7 mouse cellular contexts compared by ENCODE assay signal in the genomic region with DNA sequence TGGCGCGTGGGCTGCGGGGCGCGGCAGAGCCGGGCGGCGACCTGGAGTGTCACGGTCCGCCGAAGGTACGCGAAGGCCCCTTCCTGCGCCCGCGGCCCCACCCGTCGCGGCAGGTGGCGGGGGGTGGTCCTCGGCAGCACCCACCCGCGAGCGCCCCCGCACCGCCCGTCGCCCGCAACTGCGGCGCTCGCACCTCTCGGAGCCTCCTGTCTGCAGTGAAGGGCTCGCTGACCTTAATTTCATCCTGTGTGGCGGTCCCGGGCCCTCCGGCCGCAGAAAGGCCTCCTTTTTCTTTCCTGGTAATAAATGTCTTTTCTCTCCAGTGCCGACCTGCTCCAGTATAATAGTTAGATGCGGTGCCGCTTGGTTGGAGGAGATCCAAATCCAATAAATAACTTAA. TPM values are rescaled to one million over a fixed set of nuclear protein-coding genes. Genes with fewer than 3 reads are reported as not detected.
DNase-seq lines count a peak whose midpoint lies in the region; ATAC-seq and TF ChIP-seq lines count a peak whose summit lies in the region.

No protein-coding gene starts in this region.

- H3K4me1 ChIP-seq in MEL (ENCODE audit: control insufficient read depth in 1 of 2, insufficient read depth in 2 of 2, low read length in 2 of 2) = peaks cover 0 to 2% of the 10 kb centered on the region in 2 experiments; a peak in 1 of 4 replicates
- peaks cover 49% of the 10 kb centered on the region for H3K4me1 ChIP-seq in forebrain, embryonic 14.5 days (ENCODE audit: control insufficient read depth, insufficient read depth, low read length)
- peaks cover 58% of the 10 kb centered on the region for H3K4me1 ChIP-seq in hindbrain, embryonic 14.5 days (replicated peaks; ENCODE audit: control insufficient read depth, insufficient read depth, low read length)

- no peak for TF ChIP-seq RAD21 in MEL (IDR thresholded peaks at IDR 0.05; ENCODE audit: low read depth, low read length)

- H3K27ac ChIP-seq in MEL (ENCODE audit: control insufficient read depth, low read depth, low read length) = no peak overlapping the region
- H3K27ac ChIP-seq in forebrain, embryonic 14.5 days (ENCODE audit: low read depth, low read length) = peak overlapping the region; percentile 92
- peak overlapping the region; percentile 98 for H3K27ac ChIP-seq in hindbrain, embryonic 14.5 days

- H3K79me2 ChIP-seq in MEL (ENCODE audit: control insufficient read depth, insufficient read depth, low read length, poor library complexity) = peaks cover 2% of the 10 kb centered on the region; the same call in 1 of the 2 replicates

- TF ChIP-seq POLR2A in MEL (IDR thresholded peaks at IDR 0.05; ENCODE audit: control insufficient read depth in 1 of 2, insufficient read depth in 1 of 2, low read depth in 1 of 2, low read length in 2 of 2, poor library complexity in 1 of 2) = no peak

- peak; percentile 18 for DNase-seq in MEL (ENCODE audit: low read depth, low spot score)
- peak; percentile 16 to 18 for DNase-seq in adrenal gland, postnatal 4 days (ENCODE audit: low spot score in 2 of 2)
- peak; percentile 54 for DNase-seq in forebrain, embryonic 14.5 days (ENCODE audit: low spot score)
- peak; percentile 44 for DNase-seq in hindbrain, embryonic 14.5 days (ENCODE audit: low spot score)
- peak; percentile 40 to 74 for DNase-seq in left cerebral cortex, postnatal 10 days (ENCODE audit: extremely low spot score in 1 of 2, low spot score in 2 of 2)
- peak; percentile 34 to 71 for DNase-seq in spleen, postnatal 4 days (ENCODE audit: low spot score in 2 of 2)

- no peaks in the 10 kb centered on the region for H3K9me3 ChIP-seq in MEL (replicated peaks; ENCODE audit: insufficient read depth, low read length)
- no peaks in the 10 kb centered on the region for H3K9me3 ChIP-seq in forebrain, embryonic 14.5 days (replicated peaks; ENCODE audit: control insufficient read depth, low read length)
- no peaks in the 10 kb centered on the region for H3K9me3 ChIP-seq in hindbrain, embryonic 14.5 days (ENCODE audit: control insufficient read depth, low read length)

- no peak for TF ChIP-seq EP300 in MEL (IDR thresholded peaks at IDR 0.05; ENCODE audit: low read depth in 1 of 2, low read length in 2 of 2)

- no peaks in the 10 kb centered on the region for H3K27me3 ChIP-seq in MEL (ENCODE audit: control insufficient read depth in 1 of 2, insufficient read depth in 2 of 2, low read length in 2 of 2)
- no peaks in the 10 kb centered on the region for H3K27me3 ChIP-seq in forebrain, embryonic 14.5 days (replicated peaks; ENCODE audit: control insufficient read depth, insufficient read depth, low read length)
- H3K27me3 ChIP-seq in hindbrain, embryonic 14.5 days (ENCODE audit: control insufficient read depth, insufficient read depth, low read length) = no peaks in the 10 kb centered on the region

- H3K36me3 ChIP-seq in MEL (ENCODE audit: control insufficient read depth in 1 of 2, insufficient read depth in 2 of 2, low read length in 2 of 2) = peaks cover 0 to 3% of the 10 kb centered on the region in 2 experiments; a peak in 1 of 4 replicates
- peaks cover 26% of the 10 kb centered on the region; the same call in 1 of the 2 replicates for H3K36me3 ChIP-seq in forebrain, embryonic 14.5 days (ENCODE audit: control insufficient read depth, insufficient read depth, low read length)
- H3K36me3 ChIP-seq in hindbrain, embryonic 14.5 days (replicated peaks; ENCODE audit: control insufficient read depth, insufficient read depth) = peaks cover 31% of the 10 kb centered on the region

- TF ChIP-seq CTCF in MEL (IDR thresholded peaks at IDR 0.05 in 2 of 3, conservative IDR thresholded peaks at IDR 0.05 in 1 of 3; ENCODE audit: control insufficient read depth in 1 of 3, insufficient read depth in 1 of 3, low read depth in 2 of 3, low read length in 3 of 3, poor library complexity in 1 of 3, severe bottlenecking in 1 of 3) = peak in 1 of 3 experiments; percentile 8; a peak in 1 of 6 replicates

- WGBS in forebrain, embryonic 14.5 days = under 1% methylated on average over 27 of the region's 41 CpGs
- WGBS in hindbrain, embryonic 14.5 days = under 1% methylated on average over 27 of the region's 41 CpGs

- H3K4me2 ChIP-seq in forebrain, embryonic 14.5 days (ENCODE audit: low read length) = peak overlapping the region; percentile 76
- peak overlapping the region; percentile 72 for H3K4me2 ChIP-seq in hindbrain, embryonic 14.5 days (replicated peaks)

- intact Hi-C loops in left cerebral cortex, postnatal 10 days (cut with DNase I) = loop anchor here (5.0 kb wide), 1 partner anchor 74 kb away; no protein-coding TSS in a partner anchor

- H3K4me3 ChIP-seq in MEL (ENCODE audit: control insufficient read depth in 1 of 2, insufficient read depth in 1 of 2, low read depth in 2 of 2, low read length in 2 of 2) = peak overlapping the region; percentile 84 to 98
- H3K4me3 ChIP-seq in forebrain, embryonic 14.5 days (ENCODE audit: low read depth, low read length) = peak overlapping the region; percentile 97
- peak overlapping the region; percentile 100 for H3K4me3 ChIP-seq in hindbrain, embryonic 14.5 days (replicated peaks; ENCODE audit: low read length)

- ATAC-seq in forebrain, embryonic 14.5 days = peak; percentile 47
- ATAC-seq in hindbrain, embryonic 14.5 days (ENCODE audit: low FRiP score) = peak; percentile 34; the same call in 1 of the 2 replicates
- ATAC-seq in megakaryocyte, adult 5-6 weeks (ENCODE audit: poor library complexity, severe bottlenecking) = peak; percentile 9; the same call in 1 of the 2 replicates

- H3K9ac ChIP-seq in MEL (ENCODE audit: control insufficient read depth, low read depth, low read length, poor library complexity, severe bottlenecking) = peak overlapping the region; percentile 88
- peak overlapping the region; percentile 99 for H3K9ac ChIP-seq in forebrain, embryonic 14.5 days (ENCODE audit: low read length)
- peak overlapping the region; percentile 99 for H3K9ac ChIP-seq in hindbrain, embryonic 14.5 days

TF ChIP-seq in MEL, 35 proteins besides CTCF, POLR2A, EP300 and RAD21:
- no peak for TF ChIP-seq TBP (IDR thresholded peaks at IDR 0.05; ENCODE audit: low read depth, low read length)
- TF ChIP-seq SIN3A (IDR thresholded peaks at IDR 0.05; ENCODE audit: low read length) = no peak
TF ChIP-seq in MEL: peak in this region for 0.

RNA-seq across cellular contexts. Expression of gene Sptan1, which starts 0.5 kb away (rescaled TPM):
- total RNA-seq in MEL (2012; rRNA removed) = 26.2 and 31.2 TPM in 2 replicates
- polyA plus RNA-seq in MEL (2012; ENCODE audit: insufficient read depth in 1 of 2, insufficient read length in 2 of 2, low read depth in 1 of 2, low replicate concordance in 2 of 2, missing spikeins in 1 of 2) = 10 to 100 TPM in 1 of 2 experiments, not detected in 1; 29.5 TPM
- 100 to 1,000 TPM; 230 to 284 TPM for total RNA-seq in adrenal gland, postnatal 4 days (2021)
- polyA plus RNA-seq in forebrain, embryonic 14.5 days (2014; fragmentation: Nextera tagmentation; extraction: Ambion mirVana) = 310 and 312 TPM in 2 replicates
- 344 and 368 TPM in 2 replicates for polyA plus RNA-seq in hindbrain, embryonic 14.5 days (2014; fragmentation: Nextera tagmentation; extraction: Ambion mirVana)
- 1,000 to 10,000 TPM; 1,035 to 1,062 TPM for total RNA-seq in left cerebral cortex, postnatal 10 days (2021)
- total RNA-seq in megakaryocyte, adult 5-6 weeks (2015) = 59.3 and 72.4 TPM in 2 replicates
- total RNA-seq in megakaryocyte, adult 5-6 weeks (2017) = 131 and 136 TPM in 2 replicates

RNA-seq across cellular contexts. Expression of gene Gle1, which starts 30.7 kb away (rescaled TPM):
- 41.9 and 46.1 TPM in 2 replicates for total RNA-seq in MEL (2012; rRNA removed)
- 10 to 100 TPM in 1 of 2 experiments, not detected in 1; 77.0 TPM for polyA plus RNA-seq in MEL (2012; ENCODE audit: insufficient read depth in 1 of 2, insufficient read length in 2 of 2, low read depth in 1 of 2, low replicate concordance in 2 of 2, missing spikeins in 1 of 2)
- total RNA-seq in adrenal gland, postnatal 4 days (2021) = 10 to 100 TPM; 41.4 to 44.6 TPM
- 54.0 and 63.3 TPM in 2 replicates for polyA plus RNA-seq in forebrain, embryonic 14.5 days (2014; fragmentation: Nextera tagmentation; extraction: Ambion mirVana)
- polyA plus RNA-seq in hindbrain, embryonic 14.5 days (2014; fragmentation: Nextera tagmentation; extraction: Ambion mirVana) = 53.5 and 53.7 TPM in 2 replicates
- total RNA-seq in left cerebral cortex, postnatal 10 days (2021) = 10 to 100 TPM; 40.8 to 46.6 TPM
- 17.5 and 18.4 TPM in 2 replicates for total RNA-seq in megakaryocyte, adult 5-6 weeks (2015)
- 44.2 and 54.7 TPM in 2 replicates for total RNA-seq in megakaryocyte, adult 5-6 weeks (2017)
